Mouse (Mus musculus) forebrain, embryonic 14.5 days (tissue): ENCODE measurements at regions not wholly inside any gene's neighbourhood (a gene's known extent, or its start where the extent isn't known, plus 50 kb on each side); places are given as distances from the start of the nearest gene placed in this dataset.
A peak's percentile ranks its signal among the peaks of the same experiment; 100 is the strongest.

Experiments
- ATAC-seq: fragments of 200-750 bp; cut with Nextera tagmentation; 2 replicates; pipeline ENCODE4 v1.8.0; 2017; ENCODE audit warnings: mild to moderate bottlenecking, moderate library complexity
- DNase-seq: peaks from one replicate; pipeline ENCODE4 v3.0.0-alpha.2; 2015; ENCODE audit warnings: low spot score
- H3K27ac ChIP-seq: fragments of 300-500 bp; sonication (generic); 2 replicates; pipeline ENCODE4 v1.5.1; 2014; ENCODE audit warnings: low read depth, mild to moderate bottlenecking, control low read depth, low read length, moderate library complexity
- H3K27me3 ChIP-seq: fragments of 300-500 bp; sonication (generic); replicated peaks from 2 replicates; pipeline ENCODE4 v1.6.1; 2014; ENCODE audit warnings: low read length, control low read depth, mixed read lengths; ENCODE audit not compliant: control insufficient read depth, insufficient read depth
- H3K36me3 ChIP-seq: fragments of 300-500 bp; sonication (generic); 2 replicates; pipeline ENCODE4 v1.6.1; 2014; ENCODE audit warnings: low read length, control low read depth; ENCODE audit not compliant: control insufficient read depth, insufficient read depth
- H3K4me1 ChIP-seq: fragments of 300-500 bp; sonication (generic); 2 replicates; pipeline ENCODE4 v1.6.1; 2014; ENCODE audit warnings: antibody characterized with exemption, low read length, control low read depth; ENCODE audit not compliant: control insufficient read depth, insufficient read depth
- H3K4me2 ChIP-seq: fragments of 300-500 bp; sonication (generic); 2 replicates; pipeline ENCODE4 v1.6.1; 2014; ENCODE audit warnings: mild to moderate bottlenecking, control low read depth, low read length
- H3K4me3 ChIP-seq: fragments of 300-500 bp; sonication (generic); 2 replicates; pipeline ENCODE4 v1.5.1; 2014; ENCODE audit warnings: low read depth, low read length, control low read depth
- H3K9ac ChIP-seq: fragments of 300-500 bp; sonication (generic); 2 replicates; pipeline ENCODE4 v1.6.1; 2014; ENCODE audit warnings: mild to moderate bottlenecking, low read length, control low read depth, moderate library complexity
- H3K9me3 ChIP-seq: fragments of 300-500 bp; sonication (generic); replicated peaks from 2 replicates; pipeline ENCODE4 v1.6.1; 2016; ENCODE audit warnings: low read length, control low read depth, mixed read lengths; ENCODE audit not compliant: control insufficient read depth
- WGBS: fragments of 180-500 bp; shearing (Covaris S2); extraction: QIAGEN DNeasy Blood & Tissue Kit; methylation state at CpG from one replicate; pipeline ENCODE4 v1.1.7; 2014; 5-methylcytosine and 5-hydroxymethylcytosine counted together

- DNase-seq = peak; percentile 3
- H3K4me1 ChIP-seq = no peaks in the 10 kb centered on the region
- H3K9me3 ChIP-seq = no peaks in the 10 kb centered on the region
- 83% methylated on average over 1 of the region's 1 CpGs for WGBS
- no peaks in the 10 kb centered on the region for H3K36me3 ChIP-seq
- no peaks in the 10 kb centered on the region for H3K27me3 ChIP-seq
- no peak overlapping the region for H3K4me2 ChIP-seq
- ATAC-seq = no peak
- no peak overlapping the region for H3K4me3 ChIP-seq
- no peak overlapping the region for H3K9ac ChIP-seq
- no peak overlapping the region for H3K27ac ChIP-seq
Measured at GRCm38 (mm10) chr10:35855110-35855509, 143.4 kb upstream of the Amd2 start.

GRCm38 (mm10) chr10:35835257-35835656 is 123.6 kb upstream of the Amd2 start:
- Histone ChIP-seq H3K27ac (no peak overlapping the region), H3K27me3 (no peaks in the 10 kb centered on the region), H3K4me3 (no peak overlapping the region), H3K4me2 (no peak overlapping the region), H3K4me1 (no peaks in the 10 kb centered on the region), H3K9me3 (no peaks in the 10 kb centered on the region), H3K9ac (no peak overlapping the region), H3K36me3 (no peaks in the 10 kb centered on the region)
- ATAC-seq (no peak), DNase-seq (no peak)
- WGBS = 82% methylated on average over 1 of the region's 1 CpGs
